Mouse (Mus musculus): ENCODE measurements around the gene Popdc3.

DNA sequence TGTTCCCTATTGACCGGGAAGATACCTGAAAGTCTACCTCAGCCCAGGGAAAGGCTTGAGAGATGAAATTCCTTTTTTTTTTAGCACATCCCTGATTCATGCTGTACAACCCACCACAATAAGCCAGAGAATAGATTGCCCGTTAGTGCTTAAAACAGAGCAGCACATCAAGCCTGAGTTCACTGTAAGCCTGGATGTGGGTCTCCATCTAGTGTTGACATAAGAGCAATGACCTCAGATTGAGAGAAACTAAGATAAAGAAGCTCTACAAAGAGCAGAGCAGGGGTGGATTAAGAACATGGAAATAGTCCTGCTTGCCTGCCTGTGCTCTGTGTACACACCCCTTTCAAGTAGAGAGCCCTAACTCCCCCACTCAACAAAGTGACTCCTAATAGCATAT, 7.6 kb downstream of the Popdc3 start:
- no peak for TF ChIP-seq CTCF (IDR thresholded peaks at IDR 0.05; ENCODE audit: low read depth, low read length)
- no peak for TF ChIP-seq POLR2A (IDR thresholded peaks at IDR 0.05; ENCODE audit: insufficient read depth, low read length)
